Mouse (Mus musculus): ENCODE measurements around the gene Fbxl14. TPM values are rescaled to one million over a fixed set of nuclear protein-coding genes. Genes with fewer than 3 reads are reported as not detected.

Gene Fbxl14
- total RNA-seq (2023), result 10 to 100 TPM; 75.8 to 78.8 TPM

GRCm38 (mm10) chr6:119479343-119479875, at the start of gene Fbxl14:
TSS of gene Fbxl14 (plus strand) at chr6:119479668.

Other genes with a start within 250 kb of the Fbxl14 start
- gene Cacna2d4, start 243.1 kb upstream of the Fbxl14 start, total RNA-seq (2023), result not detected
- gene Lrtm2, start 148.9 kb upstream of the Fbxl14 start, total RNA-seq (2023), result under 1 TPM; 0.13 to 0.33 TPM
- 10 to 100 TPM; 73.5 to 74.6 TPM for gene Adipor2, start 62.0 kb upstream of the Fbxl14 start, total RNA-seq (2023)
- gene Wnt5b, start 64.7 kb downstream of the Fbxl14 start, total RNA-seq (2023), result not detected

Data from neutrophil, adult 59 days (primary cell).